ENCODE assay signal across 8 mouse cellular contexts in genomic region chr11:83442596-83443267, GRCm38 (mm10). TPM values are rescaled to one million over a fixed set of nuclear protein-coding genes. Genes with fewer than 3 reads are reported as not detected.
DNase-seq lines count a peak whose midpoint lies in the region; ATAC-seq and TF ChIP-seq lines count a peak whose summit lies in the region.

No protein-coding gene starts in this region.

- peaks cover 64% of the 10 kb centered on the region for H3K4me1 ChIP-seq in heart, embryonic 10.5 days
- no peaks in the 10 kb centered on the region; the same call in 1 of the 2 replicates for H3K4me1 ChIP-seq in limb, embryonic 14.5 days (ENCODE audit: control insufficient read depth, insufficient read depth, low read length)
- peaks cover 9% of the 10 kb centered on the region for H3K4me1 ChIP-seq in midbrain, embryonic 15.5 days

- ATAC-seq in limb, embryonic 14.5 days (ENCODE audit: low FRiP score, low read depth), result no peak; the same call in 1 of the 2 replicates
- no peak for ATAC-seq in midbrain, embryonic 15.5 days (replicated peaks)

- peaks cover 66% of the 10 kb centered on the region for H3K27me3 ChIP-seq in heart, embryonic 10.5 days (ENCODE audit: insufficient read depth, poor library complexity, severe bottlenecking)
- peaks cover 56% of the 10 kb centered on the region for H3K27me3 ChIP-seq in limb, embryonic 14.5 days (ENCODE audit: control insufficient read depth, insufficient read depth, low read length)
- peaks cover 53% of the 10 kb centered on the region for H3K27me3 ChIP-seq in midbrain, embryonic 15.5 days (replicated peaks)
- H3K27me3 ChIP-seq in splenic B cell, adult 2 months (ENCODE audit: control insufficient read depth, insufficient read depth, low read length, poor library complexity, severe bottlenecking), result no peaks in the 10 kb centered on the region

- H3K9me3 ChIP-seq in heart, embryonic 10.5 days, result no peaks in the 10 kb centered on the region
- H3K9me3 ChIP-seq in limb, embryonic 14.5 days (ENCODE audit: control insufficient read depth, low read length), result no peaks in the 10 kb centered on the region
- no peaks in the 10 kb centered on the region for H3K9me3 ChIP-seq in midbrain, embryonic 15.5 days

- H3K27ac ChIP-seq in heart, embryonic 10.5 days, result no peak overlapping the region
- no peak overlapping the region for H3K27ac ChIP-seq in limb, embryonic 14.5 days (replicated peaks; ENCODE audit: low read depth, low read length)
- H3K27ac ChIP-seq in midbrain, embryonic 15.5 days, result no peak overlapping the region

- 10% methylated on average over 29 of the region's 29 CpGs for WGBS in heart, embryonic 10.5 days
- 13% methylated on average over 27 of the region's 29 CpGs for WGBS in limb, embryonic 14.5 days
- WGBS in midbrain, embryonic 15.5 days, result 12% methylated on average over 29 of the region's 29 CpGs

- H3K36me3 ChIP-seq in heart, embryonic 10.5 days, result no peaks in the 10 kb centered on the region
- no peaks in the 10 kb centered on the region for H3K36me3 ChIP-seq in limb, embryonic 14.5 days (ENCODE audit: control insufficient read depth, insufficient read depth, low read length)
- H3K36me3 ChIP-seq in midbrain, embryonic 15.5 days (replicated peaks), result no peaks in the 10 kb centered on the region
- H3K36me3 ChIP-seq in splenic B cell, adult 2 months (ENCODE audit: control insufficient read depth, insufficient read depth, low read length, poor library complexity, severe bottlenecking), result no peaks in the 10 kb centered on the region

- TF ChIP-seq POLR2A in limb, embryonic 14.5 days (IDR thresholded peaks at IDR 0.05; ENCODE audit: borderline replicate concordance, extremely low read depth, insufficient read depth, insufficient read length), result no peak

- no peak overlapping the region for H3K9ac ChIP-seq in limb, embryonic 14.5 days (ENCODE audit: low read depth, low read length, severe bottlenecking)
- H3K9ac ChIP-seq in midbrain, embryonic 15.5 days, result peak overlapping the region; percentile 17

- H3K4me3 ChIP-seq in heart, embryonic 10.5 days, result peak overlapping the region; percentile 39
- peak overlapping the region; percentile 13 for H3K4me3 ChIP-seq in limb, embryonic 14.5 days (replicated peaks; ENCODE audit: low read length)
- H3K4me3 ChIP-seq in midbrain, embryonic 15.5 days, result peak overlapping the region; percentile 26

- H3K4me2 ChIP-seq in limb, embryonic 14.5 days (replicated peaks; ENCODE audit: low read depth, low read length, severe bottlenecking), result peak overlapping the region; percentile 39
- H3K4me2 ChIP-seq in midbrain, embryonic 15.5 days, result peak overlapping the region; percentile 49

- peak; percentile 69 to 73 for DNase-seq in B cell, adult 2 months
- peak; percentile 86 for DNase-seq in adrenal gland, postnatal 10 days
- DNase-seq in embryo, embryonic 9.5 days (ENCODE audit: extremely low spot score), result peak; percentile 84
- peak; percentile 89 for DNase-seq in heart, embryonic 10.5 days (ENCODE audit: low spot score)
- peak; percentile 79 for DNase-seq in kidney, adult 9 months
- DNase-seq in limb, embryonic 14.5 days (ENCODE audit: low spot score), result peak; percentile 85
- DNase-seq in splenic B cell, adult 2 months (ENCODE audit: low read depth, low spot score), result peak; percentile 74

RNA-seq across cellular contexts. Expression of gene 1700020L24Rik, which starts 5.3 kb away (rescaled TPM):
- total RNA-seq in adrenal gland, postnatal 10 days (2021), result 1 to 10 TPM in 1 of 2 experiments, under 1 TPM in 1; 0.30 to 1.4 TPM
- polyA plus RNA-seq in heart, embryonic 10.5 days (2016; fragmentation: Nextera tagmentation; extraction: Ambion mirVana), result 1.5 and 1.9 TPM in 2 replicates
- polyA plus RNA-seq in limb, embryonic 14.5 days (2012; rRNA removed), result 0.57 and 1.2 TPM in 2 replicates
- polyA plus RNA-seq in limb, embryonic 14.5 days (2014; fragmentation: Nextera tagmentation; extraction: Ambion mirVana), result 0.33 and 0.39 TPM in 2 replicates
- 0.68 and 0.70 TPM in 2 replicates for polyA plus RNA-seq in midbrain, embryonic 15.5 days (2015; fragmentation: Nextera tagmentation; extraction: Ambion mirVana)

RNA-seq across cellular contexts. Expression of gene Gas2l2, which starts 13.5 kb away (rescaled TPM):
- not detected for total RNA-seq in adrenal gland, postnatal 10 days (2021)
- polyA plus RNA-seq in heart, embryonic 10.5 days (2016; fragmentation: Nextera tagmentation; extraction: Ambion mirVana), result 0.17 and 0.18 TPM in 2 replicates
- polyA plus RNA-seq in limb, embryonic 14.5 days (2012; rRNA removed), result 0.03 and 0.04 TPM in 2 replicates
- polyA plus RNA-seq in limb, embryonic 14.5 days (2014; fragmentation: Nextera tagmentation; extraction: Ambion mirVana), result not detected in 2 replicates
- 0.36 and 0.54 TPM in 2 replicates for polyA plus RNA-seq in midbrain, embryonic 15.5 days (2015; fragmentation: Nextera tagmentation; extraction: Ambion mirVana)

RNA-seq across cellular contexts. Expression of gene Mmp28, which starts 20.1 kb away (rescaled TPM):
- 10 to 100 TPM in 1 of 2 experiments, 1 to 10 TPM in 1; 9.8 to 15.1 TPM for total RNA-seq in adrenal gland, postnatal 10 days (2021)
- polyA plus RNA-seq in heart, embryonic 10.5 days (2016; fragmentation: Nextera tagmentation; extraction: Ambion mirVana), result 1.9 and 3.1 TPM in 2 replicates
- 4.6 and 5.7 TPM in 2 replicates for polyA plus RNA-seq in limb, embryonic 14.5 days (2012; rRNA removed)
- 2.4 and 3.6 TPM in 2 replicates for polyA plus RNA-seq in limb, embryonic 14.5 days (2014; fragmentation: Nextera tagmentation; extraction: Ambion mirVana)
- 2.9 and 3.4 TPM in 2 replicates for polyA plus RNA-seq in midbrain, embryonic 15.5 days (2015; fragmentation: Nextera tagmentation; extraction: Ambion mirVana)

RNA-seq across cellular contexts. Expression of gene Taf15, which starts 30.2 kb away (rescaled TPM):
- 10 to 100 TPM; 54.9 to 58.4 TPM for total RNA-seq in adrenal gland, postnatal 10 days (2021)
- polyA plus RNA-seq in heart, embryonic 10.5 days (2016; fragmentation: Nextera tagmentation; extraction: Ambion mirVana), result 8.0 and 8.6 TPM in 2 replicates
- polyA plus RNA-seq in limb, embryonic 14.5 days (2012; rRNA removed), result 60.0 and 103 TPM in 2 replicates
- polyA plus RNA-seq in limb, embryonic 14.5 days (2014; fragmentation: Nextera tagmentation; extraction: Ambion mirVana), result 8.3 and 10.9 TPM in 2 replicates
- 12.2 and 12.6 TPM in 2 replicates for polyA plus RNA-seq in midbrain, embryonic 15.5 days (2015; fragmentation: Nextera tagmentation; extraction: Ambion mirVana)

RNA-seq across cellular contexts. Expression of gene Rasl10b, which starts 33.8 kb away (rescaled TPM):
- 1 to 10 TPM; 8.5 to 9.1 TPM for total RNA-seq in adrenal gland, postnatal 10 days (2021)
- polyA plus RNA-seq in heart, embryonic 10.5 days (2016; fragmentation: Nextera tagmentation; extraction: Ambion mirVana), result 8.1 and 11.4 TPM in 2 replicates
- 8.4 and 12.3 TPM in 2 replicates for polyA plus RNA-seq in limb, embryonic 14.5 days (2012; rRNA removed)
- polyA plus RNA-seq in limb, embryonic 14.5 days (2014; fragmentation: Nextera tagmentation; extraction: Ambion mirVana), result 2.2 and 2.4 TPM in 2 replicates
- polyA plus RNA-seq in midbrain, embryonic 15.5 days (2015; fragmentation: Nextera tagmentation; extraction: Ambion mirVana), result 43.2 and 45.6 TPM in 2 replicates
